Mouse (Mus musculus) layer of hippocampus, adult 6 months (tissue): ENCODE results near the gene Dedd. TPM values are rescaled to one million over a fixed set of nuclear protein-coding genes. Genes with fewer than 3 reads are reported as not detected.

ENCODE experiments used
- long read RNA-seq, 2 experiments: library from polyadenylated mRNA; unstranded; transcript quantifications; one replicate each; pipeline ENCODE4 v2.0.0; 2019 to 2020
- polyA plus RNA-seq: library from polyadenylated mRNA; unstranded; fragments of <200 nt; fragmentation: Nextera tagmentation; gene quantifications from 2 replicates; pipeline ENCODE4 v1.2.3, GENCODE M21; 2021

The Dedd gene
- polyA plus RNA-seq: 30.4 and 30.5 TPM in 2 replicates
- long read RNA-seq, experiment 1, transcript Dedd-204 (6 exons, 2,563 nt): major isoform, 18 of 59 reads
- long read RNA-seq, experiment 1, partial matches to known transcripts: 8 of 59 reads
- long read RNA-seq, experiment 1, other reads (novel, unspliced or antisense): 28 of 59 reads
- long read RNA-seq, experiment 2, transcript Dedd-201 (5 exons, 1,618 nt): minor isoform, 5 of 154 reads
- long read RNA-seq, experiment 2, transcript Dedd-204 (6 exons, 2,563 nt): major isoform, 100 of 154 reads
- long read RNA-seq, experiment 2, transcript Dedd-206 (5 exons, 849 nt): minor isoform, 9 of 154 reads
- long read RNA-seq, experiment 2, partial matches to known transcripts: 8 of 154 reads
- long read RNA-seq, experiment 2, other reads (novel, unspliced or antisense): 31 of 154 reads

GRCm38 (mm10) chr1:171328839-171329432 is at the start of gene Dedd:
TSS of gene Dedd (plus strand) at chr1:171329145.

GRCm38 (mm10) chr1:171280916-171281527 is 47.9 kb upstream of the Dedd start, which contains the start of gene Ppox:
TSS of gene Ppox (minus strand) at chr1:171281186.

GRCm38 (mm10) chr1:171287136-171288081 is 41.5 kb upstream of the Dedd start, which contains the start of gene Usp21:
TSS of gene Usp21 (minus strand) at chr1:171287991.

GRCm38 (mm10) chr1:171294298-171295062 is 34.5 kb upstream of the Dedd start, which contains the start of gene Ufc1:
TSS of gene Ufc1 (minus strand) at chr1:171295024.

GRCm38 (mm10) chr1:171345225-171346094 is 16.5 kb downstream of the Dedd start, which contains the start of the genes Nit1 and Pfdn2:
TSS of gene Nit1 (minus strand) at chr1:171345646.
TSS of gene Pfdn2 (plus strand) at chr1:171345670.

GRCm38 (mm10) chr1:171360656-171361055 is 31.7 kb downstream of the Dedd start, which contains the start of gene Klhdc9:
TSS of gene Klhdc9 (minus strand) at chr1:171360798.

GRCm38 (mm10) chr1:171369845-171370556 is 41.1 kb downstream of the Dedd start, which contains the start of gene Nectin4:
TSS of gene Nectin4 (plus strand) at chr1:171370099.

GRCm38 (mm10) chr1:171388376-171389102 is 59.6 kb downstream of the Dedd start, which contains the start of gene Arhgap30:
TSS of gene Arhgap30 (plus strand) at chr1:171388954.

Other genes with a start within 250 kb of the Dedd start
- 4.3 and 7.5 TPM in 2 replicates for gene Cfap126, start 215.2 kb upstream of the Dedd start, polyA plus RNA-seq
- 67.1 and 75.0 TPM in 2 replicates for gene Sdhc, start 178.5 kb upstream of the Dedd start, polyA plus RNA-seq
- gene Mpz, start 178.4 kb upstream of the Dedd start, polyA plus RNA-seq: not detected in 2 replicates
- gene Pcp4l1, start 132.9 kb upstream of the Dedd start, polyA plus RNA-seq: 51.6 and 80.2 TPM in 2 replicates
- 0.09 TPM in 1 of 2 replicates, not detected in the other for gene Nr1i3, start 115.2 kb upstream of the Dedd start, polyA plus RNA-seq
- gene Tomm40l, start 106.6 kb upstream of the Dedd start, polyA plus RNA-seq: 87.6 and 97.2 TPM in 2 replicates
- 4.8 and 6.2 TPM in 2 replicates for gene Apoa2, start 104.1 kb upstream of the Dedd start, polyA plus RNA-seq
- 114 and 119 TPM in 2 replicates for gene Fcer1g, start 94.8 kb upstream of the Dedd start, polyA plus RNA-seq
- 5.2 and 5.5 TPM in 2 replicates for gene Adamts4, start 78.7 kb upstream of the Dedd start, polyA plus RNA-seq
- 112 and 142 TPM in 2 replicates for gene Ndufs2, start 77.8 kb upstream of the Dedd start, polyA plus RNA-seq
- gene B4galt3, start 58.8 kb upstream of the Dedd start, polyA plus RNA-seq: 59.3 and 66.2 TPM in 2 replicates
- gene Ppox, start 48.0 kb upstream of the Dedd start, polyA plus RNA-seq: 7.7 and 9.4 TPM in 2 replicates
- gene Usp21, start 41.2 kb upstream of the Dedd start, polyA plus RNA-seq: 45.9 and 51.2 TPM in 2 replicates
- gene Ufc1, start 34.1 kb upstream of the Dedd start, polyA plus RNA-seq: 186 and 192 TPM in 2 replicates
- 30.4 and 30.8 TPM in 2 replicates for gene Nit1, start 16.5 kb downstream of the Dedd start, polyA plus RNA-seq
- gene Pfdn2, start 16.5 kb downstream of the Dedd start, polyA plus RNA-seq: 139 and 143 TPM in 2 replicates
- gene Klhdc9, start 31.7 kb downstream of the Dedd start, polyA plus RNA-seq: 9.4 and 9.8 TPM in 2 replicates
- 1.7 and 2.2 TPM in 2 replicates for gene Nectin4, start 41.0 kb downstream of the Dedd start, polyA plus RNA-seq
- 0.48 and 0.65 TPM in 2 replicates for gene Arhgap30, start 59.8 kb downstream of the Dedd start, polyA plus RNA-seq
- 36.7 and 37.4 TPM in 2 replicates for gene Usf1, start 82.2 kb downstream of the Dedd start, polyA plus RNA-seq
- 1.4 and 2.3 TPM in 2 replicates for gene Tstd1, start 89.7 kb downstream of the Dedd start, polyA plus RNA-seq
- gene F11r, start 108.4 kb downstream of the Dedd start, polyA plus RNA-seq: 9.5 and 13.0 TPM in 2 replicates
- 7.4 and 7.6 TPM in 2 replicates for gene Alyref2, start 174.3 kb downstream of the Dedd start, polyA plus RNA-seq
- not detected in 2 replicates for gene Itln1, start 206.1 kb downstream of the Dedd start, polyA plus RNA-seq
- gene Cd244a, start 230.0 kb downstream of the Dedd start, polyA plus RNA-seq: not detected in 2 replicates